Mouse (Mus musculus): Measurements from ENCODE around the gene Thbs1. TPM values are rescaled to one million over a fixed set of nuclear protein-coding genes. Genes with fewer than 3 reads are reported as not detected.
"Not testable (repeated sequence)": the region's sequence is repeated elsewhere in the genome, so short reads cannot be mapped to it uniquely, and the experiment has no call there.

The Thbs1 gene
- polyA plus RNA-seq, 1 experiment from 2014 or later = 69.1 TPM

- WGBS = 83% methylated on average over 7 of the region's 7 CpGs
- Histone ChIP-seq H3K36me3 (peaks cover 62% of the 10 kb centered on the region), H3K27ac (replicated peaks) (no peak overlapping the region), H3K4me2 (replicated peaks) (no peak overlapping the region), H3K9me3 (replicated peaks) (no peaks in the 10 kb centered on the region), H3K4me3 (replicated peaks) (no peak overlapping the region), H3K4me1 (0 out of 2 replicates have a peak, but pooled peaks cover 4% of the 10 kb centered on the region), H3K27me3 (no peaks in the 10 kb centered on the region), H3K9ac (no peak overlapping the region)
- no peak for ATAC-seq (ENCODE audit: insufficient number of reproducible peaks, low FRiP score, low TSS enrichment, low read depth)
Observed at GRCm38 (mm10) chr2:118124437-118124836, 12.8 kb downstream of the Thbs1 start.

DNA sequence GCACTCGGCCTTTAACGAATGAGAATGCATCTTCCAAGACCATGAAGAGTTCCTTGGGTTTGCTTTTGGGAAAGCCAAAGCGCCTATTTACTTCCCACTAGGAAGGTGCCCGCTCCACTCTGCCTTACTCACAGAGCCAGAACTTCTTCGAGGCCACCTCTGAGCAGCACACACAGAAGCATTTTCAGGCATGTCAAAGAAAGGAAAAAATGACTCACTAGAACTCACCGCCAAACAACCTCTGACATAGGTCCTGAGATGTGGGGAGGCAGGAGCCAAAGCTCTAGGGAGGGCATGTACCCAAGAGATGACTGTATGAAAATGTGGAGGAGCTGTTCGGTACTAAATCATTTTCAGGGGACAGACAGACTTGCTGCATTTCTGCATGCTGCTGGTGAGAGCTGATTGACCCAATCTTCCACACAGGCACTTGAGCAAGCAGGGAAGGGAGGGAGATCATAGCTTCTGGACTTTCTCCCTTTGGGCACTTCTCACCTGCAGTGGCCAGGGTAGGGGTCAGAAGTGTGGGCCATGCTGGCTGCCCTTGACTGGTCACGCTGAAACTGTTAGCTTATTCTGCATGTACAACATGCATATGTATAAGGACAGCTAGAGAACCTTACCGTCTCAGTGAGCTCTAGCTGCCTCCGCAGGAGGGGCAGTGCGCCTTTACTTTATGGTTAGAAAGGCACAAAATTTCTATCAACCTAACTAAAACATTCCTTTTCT, 13.7 kb downstream of the Thbs1 start:
- no peak for ATAC-seq (ENCODE audit: insufficient number of reproducible peaks, low FRiP score, low TSS enrichment, low read depth)

DNA sequence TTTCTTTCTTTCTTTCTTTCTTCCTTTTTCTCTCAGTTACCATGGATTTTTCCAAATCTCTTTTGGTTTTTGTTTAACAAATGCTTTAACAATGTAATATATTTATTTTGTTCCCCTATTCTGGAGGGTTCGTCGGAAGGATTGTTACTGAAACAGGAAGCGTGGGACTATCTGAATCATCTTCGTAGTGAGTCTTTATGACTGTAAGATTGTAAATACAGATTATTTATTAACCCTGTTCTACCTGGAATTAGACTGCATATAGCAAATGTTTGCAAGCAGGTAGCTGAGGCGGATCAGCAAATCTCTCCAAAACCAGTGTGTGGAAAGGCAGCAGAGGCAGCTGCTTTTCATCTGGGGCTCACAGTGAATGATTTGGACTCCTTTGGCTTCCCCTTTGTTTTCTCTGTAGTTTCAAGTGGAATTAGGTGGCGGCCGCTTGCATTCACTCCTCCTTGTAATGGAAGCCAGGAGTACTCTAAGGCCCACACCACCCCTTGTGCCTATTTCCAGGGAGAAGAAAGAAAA, 14.3 kb downstream of the Thbs1 start:
- H3K4me1 ChIP-seq = 0 out of 2 replicates have a peak, but pooled peaks cover 4% of the 10 kb centered on the region
- H3K27ac ChIP-seq (replicated peaks) = no peak overlapping the region
- no peak overlapping the region for H3K4me2 ChIP-seq (replicated peaks)
- no peak overlapping the region for H3K9ac ChIP-seq
- no peak overlapping the region for H3K4me3 ChIP-seq (replicated peaks)
- WGBS = 61% methylated on average over 7 of the region's 7 CpGs
- no peak for ATAC-seq (ENCODE audit: insufficient number of reproducible peaks, low FRiP score, low TSS enrichment, low read depth)
- no peaks in the 10 kb centered on the region for H3K27me3 ChIP-seq
- no peaks in the 10 kb centered on the region for H3K9me3 ChIP-seq (replicated peaks)
- H3K36me3 ChIP-seq = peaks cover 46% of the 10 kb centered on the region

More for the DNA sequence above, 13.7 kb downstream of the Thbs1 start:
- Histone ChIP-seq H3K4me1 (0 out of 2 replicates have a peak, but pooled peaks cover 4% of the 10 kb centered on the region), H3K4me3 (replicated peaks) (no peak overlapping the region), H3K27ac (replicated peaks) (no peak overlapping the region; the same call in 1 of the 2 replicates), H3K36me3 (peaks cover 52% of the 10 kb centered on the region), H3K27me3 (no peaks in the 10 kb centered on the region), H3K4me2 (replicated peaks) (no peak overlapping the region), H3K9ac (no peak overlapping the region), H3K9me3 (replicated peaks) (no peaks in the 10 kb centered on the region)
- 80% methylated on average over 11 of the region's 11 CpGs for WGBS

- H3K4me3 ChIP-seq (replicated peaks) = no peak overlapping the region
- WGBS = 81% methylated on average over 5 of the region's 5 CpGs
- no peaks in the 10 kb centered on the region for H3K27me3 ChIP-seq
- H3K9ac ChIP-seq = no peak overlapping the region
- H3K9me3 ChIP-seq (replicated peaks) = no peaks in the 10 kb centered on the region
- no peak overlapping the region for H3K27ac ChIP-seq (replicated peaks)
- H3K4me2 ChIP-seq (replicated peaks) = no peak overlapping the region
- ATAC-seq (ENCODE audit: insufficient number of reproducible peaks, low FRiP score, low TSS enrichment, low read depth) = no peak
- H3K4me1 ChIP-seq = 0 out of 2 replicates have a peak, but pooled peaks cover 4% of the 10 kb centered on the region
- H3K36me3 ChIP-seq = peaks cover 32% of the 10 kb centered on the region
Observed at GRCm38 (mm10) chr2:118127516-118128288, 16.0 kb downstream of the Thbs1 start.

GRCm38 (mm10) chr2:118128313-118128712, 16.6 kb downstream of the Thbs1 start:
- Histone ChIP-seq H3K9ac (no peak overlapping the region), H3K9me3 (replicated peaks) (no peaks in the 10 kb centered on the region), H3K27ac (replicated peaks) (no peak overlapping the region), H3K4me3 (replicated peaks) (no peak overlapping the region), H3K4me1 (0 out of 2 replicates have a peak, but pooled peaks cover 4% of the 10 kb centered on the region), H3K4me2 (replicated peaks) (no peak overlapping the region), H3K27me3 (no peaks in the 10 kb centered on the region), H3K36me3 (peaks cover 26% of the 10 kb centered on the region)
- ATAC-seq (ENCODE audit: insufficient number of reproducible peaks, low FRiP score, low TSS enrichment, low read depth) = no peak
- 68% methylated on average over 3 of the region's 3 CpGs for WGBS

DNA sequence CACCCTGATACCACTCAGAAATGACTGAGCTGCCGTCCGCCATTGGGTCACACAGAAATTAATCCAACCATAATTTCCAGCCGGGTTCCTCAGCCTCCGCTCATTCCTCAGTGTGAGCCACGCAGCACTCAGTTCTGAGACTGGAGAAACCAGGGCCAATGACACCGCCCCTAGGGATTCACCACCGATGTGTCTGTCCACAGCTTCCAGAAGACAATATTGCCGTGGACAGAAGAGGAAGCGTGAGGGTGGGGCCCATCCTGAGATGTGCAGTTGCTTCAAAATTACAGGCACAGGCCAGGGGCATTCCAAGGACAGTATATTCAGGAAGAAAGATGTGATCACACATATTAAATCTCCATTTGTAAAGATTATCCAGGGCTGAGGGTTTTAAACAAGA, 25.4 kb downstream of the Thbs1 start:
- H3K36me3 ChIP-seq = no peaks in the 10 kb centered on the region
- no peak overlapping the region for H3K9ac ChIP-seq
- no peaks in the 10 kb centered on the region for H3K27me3 ChIP-seq
- H3K4me1 ChIP-seq = no peaks in the 10 kb centered on the region
- ATAC-seq (ENCODE audit: insufficient number of reproducible peaks, low FRiP score, low TSS enrichment, low read depth) = no peak
- H3K27ac ChIP-seq (replicated peaks) = no peak overlapping the region
- H3K4me3 ChIP-seq (replicated peaks) = no peak overlapping the region
- no peaks in the 10 kb centered on the region for H3K9me3 ChIP-seq (replicated peaks)
- H3K4me2 ChIP-seq (replicated peaks) = no peak overlapping the region
- WGBS = 82% methylated on average over 9 of the region's 9 CpGs

DNA sequence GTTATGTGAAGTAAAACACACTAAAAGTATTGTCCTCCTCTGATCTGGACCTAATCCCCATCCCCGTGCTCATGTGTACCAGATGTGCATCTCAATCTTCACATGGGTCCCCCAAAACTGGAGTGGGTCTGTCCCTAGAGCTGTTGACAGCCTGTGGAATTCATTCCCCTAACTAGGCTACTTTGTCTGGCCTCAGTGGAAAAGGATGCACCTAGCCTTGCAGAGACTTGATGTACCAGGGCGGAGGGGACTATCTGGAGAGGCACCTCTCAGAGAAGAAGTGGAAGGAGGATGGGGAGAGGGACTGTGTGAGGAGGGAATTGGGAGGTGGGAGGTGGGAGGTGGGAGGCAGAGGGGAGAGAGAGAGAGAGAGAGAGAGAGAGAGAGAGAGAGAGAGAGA, 26.1 kb downstream of the Thbs1 start:
- no peak overlapping the region for H3K4me3 ChIP-seq (replicated peaks)
- no peak overlapping the region for H3K27ac ChIP-seq (replicated peaks)
- no peaks in the 10 kb centered on the region for H3K9me3 ChIP-seq (replicated peaks)
- no peaks in the 10 kb centered on the region for H3K4me1 ChIP-seq
- H3K9ac ChIP-seq = no peak overlapping the region
- no peaks in the 10 kb centered on the region for H3K36me3 ChIP-seq
- 74% methylated on average over 2 of the region's 2 CpGs for WGBS
- H3K4me2 ChIP-seq (replicated peaks) = no peak overlapping the region
- ATAC-seq (ENCODE audit: insufficient number of reproducible peaks, low FRiP score, low TSS enrichment, low read depth) = no peak
- H3K27me3 ChIP-seq = no peaks in the 10 kb centered on the region

GRCm38 (mm10) chr2:118139261-118139660, 27.6 kb downstream of the Thbs1 start:
- Histone ChIP-seq H3K9me3 (replicated peaks) (no peaks in the 10 kb centered on the region), H3K27me3 (no peaks in the 10 kb centered on the region), H3K36me3 (no peaks in the 10 kb centered on the region), H3K4me2 (replicated peaks) (no peak overlapping the region), H3K27ac (replicated peaks) (no peak overlapping the region), H3K4me3 (replicated peaks) (no peak overlapping the region), H3K4me1 (no peaks in the 10 kb centered on the region), H3K9ac (no peak overlapping the region)
- ATAC-seq (ENCODE audit: insufficient number of reproducible peaks, low FRiP score, low TSS enrichment, low read depth) = no peak
- WGBS = 62% methylated on average over 6 of the region's 6 CpGs

DNA sequence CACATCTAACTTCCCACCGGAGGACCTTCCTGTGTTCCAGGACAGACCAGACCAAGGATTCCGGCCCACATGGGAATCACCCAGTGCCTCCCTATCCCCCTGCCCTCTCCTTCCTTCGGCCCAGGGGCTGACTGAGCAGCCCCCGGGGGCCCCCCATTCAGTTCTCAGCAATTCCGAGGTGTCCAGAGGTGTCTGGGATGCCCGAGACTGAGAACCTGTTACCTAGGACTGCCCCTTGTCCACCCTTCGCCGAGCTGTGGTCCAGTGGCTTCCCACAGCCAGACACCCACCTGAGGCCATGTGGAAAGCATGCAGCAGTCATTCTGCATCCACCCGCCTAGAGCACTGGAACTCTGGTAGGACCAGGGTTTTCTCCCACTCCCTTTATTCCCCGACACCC, 30.0 kb downstream of the Thbs1 start:
- WGBS = 85% methylated on average over 10 of the region's 10 CpGs
- no peak for ATAC-seq (ENCODE audit: insufficient number of reproducible peaks, low FRiP score, low TSS enrichment, low read depth)

GRCm38 (mm10) chr2:118147749-118148148, 36.1 kb downstream of the Thbs1 start:
- H3K27ac ChIP-seq (replicated peaks); H3K4me2 ChIP-seq (replicated peaks); H3K27me3 ChIP-seq; H3K9ac ChIP-seq; ATAC-seq (ENCODE audit: insufficient number of reproducible peaks, low FRiP score, low TSS enrichment, low read depth); H3K36me3 ChIP-seq; H3K4me1 ChIP-seq; H3K4me3 ChIP-seq (replicated peaks); H3K9me3 ChIP-seq (replicated peaks): not testable (repeated sequence)
- 68% methylated on average over 3 of the region's 3 CpGs for WGBS

More for the DNA sequence above, 30.0 kb downstream of the Thbs1 start:
- H3K36me3 ChIP-seq = no peaks in the 10 kb centered on the region
- no peak overlapping the region for H3K27ac ChIP-seq (replicated peaks)
- H3K4me3 ChIP-seq (replicated peaks) = no peak overlapping the region
- H3K4me2 ChIP-seq (replicated peaks) = no peak overlapping the region
- no peaks in the 10 kb centered on the region for H3K9me3 ChIP-seq (replicated peaks)
- no peaks in the 10 kb centered on the region for H3K4me1 ChIP-seq
- no peaks in the 10 kb centered on the region for H3K27me3 ChIP-seq
- no peak overlapping the region for H3K9ac ChIP-seq

- no peak overlapping the region for H3K27ac ChIP-seq (replicated peaks)
- H3K27me3 ChIP-seq = no peaks in the 10 kb centered on the region
- peaks cover 7% of the 10 kb centered on the region for H3K4me1 ChIP-seq
- no peak overlapping the region for H3K4me2 ChIP-seq (replicated peaks)
- ATAC-seq (ENCODE audit: insufficient number of reproducible peaks, low FRiP score, low TSS enrichment, low read depth) = no peak
- WGBS = 67% methylated on average over 4 of the region's 4 CpGs
- H3K4me3 ChIP-seq (replicated peaks) = no peak overlapping the region
- H3K9me3 ChIP-seq (replicated peaks) = no peaks in the 10 kb centered on the region
- no peaks in the 10 kb centered on the region for H3K36me3 ChIP-seq
- no peak overlapping the region for H3K9ac ChIP-seq
Observed at GRCm38 (mm10) chr2:118148321-118149142, 36.9 kb downstream of the Thbs1 start.

All from embryonic facial prominence, embryonic 15.5 days (tissue).